Mouse (Mus musculus): Measurements from ENCODE around the gene 1700037H04Rik. TPM values are rescaled to one million over a fixed set of nuclear protein-coding genes. Genes with fewer than 3 reads are reported as not detected.

Gene 1700037H04Rik
- total RNA-seq, 2 experiments from 2014 or later, result 68.4 to 124 TPM

DNA sequence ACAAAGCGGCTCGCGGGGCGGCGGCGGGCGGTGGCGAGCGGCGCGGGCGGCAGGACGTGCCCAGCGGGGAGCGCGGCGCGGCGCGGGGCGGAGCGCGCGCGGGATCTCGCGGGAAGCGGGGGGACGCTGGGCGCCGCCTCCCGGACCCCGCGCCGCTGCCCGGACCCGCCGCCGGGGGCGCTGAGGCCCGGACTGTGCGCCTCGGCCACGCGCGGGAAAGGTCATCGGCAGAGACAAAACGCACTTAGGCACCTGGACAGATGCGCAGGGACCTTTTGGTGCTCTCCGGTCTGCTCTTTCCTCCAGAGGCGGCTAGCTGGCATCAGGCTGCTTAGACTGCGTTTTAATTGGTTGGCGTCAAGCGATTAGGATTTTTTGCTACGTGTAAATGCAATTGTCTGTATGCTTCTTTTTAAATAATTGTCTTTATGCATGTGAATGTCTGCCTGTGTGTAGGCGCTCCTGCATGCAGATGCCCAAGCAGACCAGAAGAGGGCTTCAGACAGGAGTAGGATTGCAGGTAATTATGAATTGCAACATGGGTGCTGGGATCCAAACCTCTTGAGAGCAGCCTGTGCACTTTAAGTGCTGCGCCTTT, 20.2 kb upstream of the 1700037H04Rik start, which contains the start of gene Cenpb:
TSS of gene Cenpb (minus strand) at position 78 of the 598 bp plus-strand sequence.
- peak; percentile 68 for ATAC-seq (replicated peaks; ENCODE audit: low FRiP score, poor library complexity, severe bottlenecking)

GRCm38 (mm10) chr2:131179246-131179886, 19.5 kb upstream of the 1700037H04Rik start:
- peak; percentile 67 for ATAC-seq (replicated peaks; ENCODE audit: low FRiP score, poor library complexity, severe bottlenecking)

GRCm38 (mm10) chr2:131178828-131179245, 19.0 kb upstream of the 1700037H04Rik start:
- ATAC-seq (replicated peaks; ENCODE audit: low FRiP score, poor library complexity, severe bottlenecking), result peak; percentile 2

GRCm38 (mm10) chr2:131177932-131178331, 18.1 kb upstream of the 1700037H04Rik start:
- ATAC-seq (replicated peaks; ENCODE audit: low FRiP score, poor library complexity, severe bottlenecking), result no peak

DNA sequence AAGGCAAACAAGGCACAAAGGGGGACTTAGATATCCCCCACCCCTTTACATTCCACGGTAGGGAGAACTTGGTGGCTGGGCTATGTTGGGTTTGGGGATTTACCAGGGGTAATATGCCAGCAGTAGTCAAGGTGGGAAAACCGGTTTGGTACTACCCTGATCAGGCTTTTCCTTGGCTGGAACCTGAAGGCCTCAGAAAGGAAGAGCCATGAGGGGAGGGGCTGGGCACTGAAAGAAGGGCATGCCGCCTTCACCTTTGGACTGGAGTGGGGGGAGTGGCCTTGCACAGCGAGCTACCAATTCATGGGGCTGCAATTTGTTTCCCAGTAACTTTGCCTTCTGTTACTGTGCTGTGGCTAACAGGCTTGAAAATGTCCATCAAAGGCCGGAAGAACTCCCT, 16.6 kb upstream of the 1700037H04Rik start:
- no peak for ATAC-seq (replicated peaks; ENCODE audit: low FRiP score, poor library complexity, severe bottlenecking)

DNA sequence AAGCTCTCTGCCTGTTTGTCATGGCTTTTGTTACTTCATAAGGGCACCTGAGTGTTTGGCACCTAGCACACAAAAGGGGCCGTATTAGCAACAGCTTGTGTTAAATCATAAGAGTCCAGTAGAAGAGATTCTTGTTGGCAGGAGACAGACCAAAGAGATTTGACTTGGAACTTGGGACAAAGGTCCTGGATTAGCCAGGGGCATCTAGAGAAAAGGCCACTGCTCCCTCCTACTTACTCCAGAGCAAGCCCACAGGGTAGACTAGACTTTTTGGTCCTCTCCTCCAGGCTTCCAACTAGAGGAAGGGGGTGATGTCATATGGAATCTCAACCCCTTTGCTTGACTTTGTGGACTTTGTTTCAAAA, 16.0 kb upstream of the 1700037H04Rik start:
- no peak for ATAC-seq (replicated peaks; ENCODE audit: low FRiP score, poor library complexity, severe bottlenecking)

DNA sequence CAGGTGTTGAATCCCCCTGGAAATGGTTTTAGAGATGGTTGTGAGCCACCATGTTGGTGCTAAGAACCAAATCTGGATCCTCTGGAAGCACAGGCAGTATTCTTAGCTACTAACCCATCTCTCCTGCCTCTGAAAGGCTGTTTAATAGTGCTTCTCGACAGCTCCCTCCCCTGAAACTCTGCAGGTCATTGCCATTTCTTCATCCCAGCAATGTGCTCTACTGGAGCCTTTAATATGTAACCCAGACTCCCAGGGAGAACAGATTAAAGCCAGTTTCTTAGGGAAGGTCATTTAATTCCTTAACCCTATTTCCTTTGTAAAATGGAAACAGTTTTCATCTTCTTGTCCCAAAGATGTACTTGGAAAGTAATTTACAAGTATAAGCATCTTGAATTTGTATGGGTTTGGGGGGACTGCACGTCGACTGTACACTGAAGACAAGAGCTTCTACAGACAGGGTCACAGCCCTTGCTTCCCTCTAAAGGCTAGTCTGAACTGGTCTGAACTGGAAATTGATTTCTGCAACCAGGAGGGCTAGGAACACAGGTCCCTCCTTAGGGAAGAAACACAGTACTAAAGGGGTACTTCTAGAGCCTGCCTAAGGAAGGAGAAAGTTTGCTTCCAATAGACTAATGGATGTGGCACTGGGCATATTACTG, 15.5 kb upstream of the 1700037H04Rik start:
- no peak for ATAC-seq (replicated peaks; ENCODE audit: low FRiP score, poor library complexity, severe bottlenecking)

DNA sequence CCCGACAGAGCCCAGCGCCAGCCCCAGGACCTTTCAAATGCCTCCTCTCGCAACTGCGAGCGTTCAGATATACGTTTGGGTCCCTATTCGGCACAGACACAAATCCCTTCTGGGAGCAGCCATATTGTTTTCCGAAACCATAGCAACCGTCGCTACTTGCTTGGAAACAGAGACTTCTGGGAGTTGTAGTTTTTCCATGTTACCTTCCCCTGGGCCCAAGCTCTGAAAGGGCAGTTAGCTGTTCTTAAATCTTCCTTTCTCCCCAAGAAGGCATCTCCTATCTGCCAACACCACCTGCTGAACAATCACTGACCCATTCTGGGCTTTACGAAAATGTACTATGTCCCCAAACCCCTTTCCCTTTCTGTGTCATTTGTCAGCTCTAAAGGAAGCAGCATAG, 14.8 kb upstream of the 1700037H04Rik start:
- peak; percentile 75 for ATAC-seq (replicated peaks; ENCODE audit: low FRiP score, poor library complexity, severe bottlenecking)

GRCm38 (mm10) chr2:131172322-131172721, 12.4 kb upstream of the 1700037H04Rik start:
- ATAC-seq (replicated peaks; ENCODE audit: low FRiP score, poor library complexity, severe bottlenecking), result no peak

- no peak for ATAC-seq (replicated peaks; ENCODE audit: low FRiP score, poor library complexity, severe bottlenecking)
Observed at GRCm38 (mm10) chr2:131171401-131172104, 11.7 kb upstream of the 1700037H04Rik start.

DNA sequence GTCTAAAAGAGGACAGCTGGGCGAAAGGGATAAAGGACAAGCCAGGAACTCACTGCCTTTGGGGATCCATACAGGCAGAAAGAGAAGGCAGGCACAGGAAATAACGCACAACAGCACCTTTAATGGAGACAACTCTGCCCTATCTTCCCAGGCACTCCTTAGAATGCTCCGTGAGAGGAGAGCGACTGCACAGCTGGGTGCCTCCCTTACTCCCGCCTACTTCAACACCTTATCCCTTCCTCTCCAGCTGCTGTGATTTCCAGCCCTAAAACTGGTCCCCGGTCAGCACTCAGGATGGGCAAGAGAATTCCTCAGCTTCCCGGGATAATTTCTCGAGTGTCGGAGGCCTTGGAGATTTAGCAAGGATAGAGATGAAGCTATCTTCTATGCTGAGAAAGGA, 11.1 kb upstream of the 1700037H04Rik start:
- ATAC-seq (replicated peaks; ENCODE audit: low FRiP score, poor library complexity, severe bottlenecking), result no peak

GRCm38 (mm10) chr2:131168914-131169313, 9.0 kb upstream of the 1700037H04Rik start:
- no peak for ATAC-seq (replicated peaks; ENCODE audit: low FRiP score, poor library complexity, severe bottlenecking)

DNA sequence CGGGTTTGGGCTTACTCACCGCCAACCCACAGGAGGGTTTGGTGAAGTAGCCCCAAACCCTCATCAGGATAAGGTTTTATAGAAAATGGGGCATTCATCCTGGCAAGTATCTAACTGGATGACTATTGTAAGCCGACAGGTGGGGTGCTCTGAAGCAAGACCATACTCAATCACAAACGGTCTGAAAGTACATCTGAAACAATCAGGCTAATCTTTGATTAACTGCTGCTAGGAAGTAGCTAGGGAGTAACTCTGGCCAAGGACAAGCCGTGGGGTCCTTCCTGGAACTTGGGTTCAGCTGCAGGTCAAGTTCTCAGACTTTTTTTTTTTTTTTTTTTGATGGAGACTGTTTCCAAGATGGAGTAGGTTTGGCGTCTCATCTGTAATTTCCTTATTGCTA, 8.1 kb upstream of the 1700037H04Rik start:
- no peak for ATAC-seq (replicated peaks; ENCODE audit: low FRiP score, poor library complexity, severe bottlenecking)

GRCm38 (mm10) chr2:131166172-131166571, 6.3 kb upstream of the 1700037H04Rik start:
- ATAC-seq (replicated peaks; ENCODE audit: low FRiP score, poor library complexity, severe bottlenecking), result no peak

GRCm38 (mm10) chr2:131163924-131164323, 4.0 kb upstream of the 1700037H04Rik start:
- no peak for ATAC-seq (replicated peaks; ENCODE audit: low FRiP score, poor library complexity, severe bottlenecking)

DNA sequence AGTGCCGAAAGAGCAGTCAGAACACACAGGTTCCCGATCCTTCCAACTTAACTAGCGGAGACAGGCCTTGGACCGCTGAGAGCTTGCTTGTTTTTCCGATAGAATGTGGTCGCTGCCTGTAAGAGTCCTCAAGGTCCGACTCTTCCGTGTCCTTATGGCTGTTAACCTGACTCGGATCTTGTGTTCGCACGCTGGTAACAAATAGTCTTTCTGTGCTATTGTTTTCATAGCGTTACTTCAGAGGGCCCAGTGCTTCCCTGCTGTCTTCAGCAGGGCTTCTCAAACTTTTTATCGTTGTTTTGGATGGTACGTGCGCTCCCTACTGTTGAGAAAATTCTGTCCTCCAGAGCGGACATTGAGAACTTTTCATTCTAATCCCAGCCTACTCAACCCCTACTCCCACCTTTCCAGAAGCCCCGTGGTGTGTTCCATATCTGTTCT, 810 bp upstream of the 1700037H04Rik start:
- ATAC-seq (replicated peaks; ENCODE audit: low FRiP score, poor library complexity, severe bottlenecking), result peak; percentile 16

GRCm38 (mm10) chr2:131159491-131159910, 380 bp downstream of the 1700037H04Rik start:
- peak; percentile 76 for ATAC-seq (replicated peaks; ENCODE audit: low FRiP score, poor library complexity, severe bottlenecking)

GRCm38 (mm10) chr2:131156987-131157386, 2.9 kb downstream of the 1700037H04Rik start:
- no peak for ATAC-seq (replicated peaks; ENCODE audit: low FRiP score, poor library complexity, severe bottlenecking)

- no peak for ATAC-seq (replicated peaks; ENCODE audit: low FRiP score, poor library complexity, severe bottlenecking)
Observed at GRCm38 (mm10) chr2:131154036-131154435, 5.8 kb downstream of the 1700037H04Rik start.

GRCm38 (mm10) chr2:131152166-131152730, 7.6 kb downstream of the 1700037H04Rik start:
- peak; percentile 96 for ATAC-seq (replicated peaks; ENCODE audit: low FRiP score, poor library complexity, severe bottlenecking)

All from erythroid progenitor cell, adult 5-6 weeks (primary cell).